In the genomic region with DNA sequence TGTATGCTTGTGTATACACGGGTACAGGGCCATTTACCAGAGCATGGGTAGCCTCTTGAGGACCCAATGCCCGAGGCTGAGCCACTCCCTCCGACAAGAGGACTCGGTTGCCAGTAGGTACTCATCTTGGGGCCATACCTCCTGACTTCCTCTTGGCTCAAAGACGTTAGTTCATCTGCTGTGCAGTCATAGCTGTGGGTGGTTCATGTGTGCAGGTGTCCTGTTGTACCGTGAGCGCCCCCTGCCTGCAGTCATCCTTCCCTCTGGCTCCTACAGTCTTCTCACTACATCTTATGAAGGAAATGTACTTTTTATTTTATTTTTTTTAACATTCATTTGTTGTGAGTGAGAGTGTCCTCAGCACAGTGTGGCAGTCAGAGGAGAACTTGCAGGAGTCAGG, we compare ENCODE assay signal across 9 mouse cellular contexts. TPM values are rescaled to one million over a fixed set of nuclear protein-coding genes. Genes with fewer than 3 reads are reported as not detected.
DNase-seq lines count a peak whose midpoint lies in the region; ATAC-seq and TF ChIP-seq lines count a peak whose summit lies in the region.
"Had no signal": no experiment of that assay in that cellular context is flagged by ENCODE, and none has a peak within 500 bp of the region (broad histone marks: within the 10 kb centered on the region; RNA-seq: fewer than 3 reads in every experiment).

No protein-coding gene starts in this region.

- WGBS in heart, embryonic 11.5 days (ENCODE audit: insufficient replicate concordance), result 46% methylated on average over 7 of the region's 7 CpGs
- WGBS in liver, embryonic 16.5 days (ENCODE audit: insufficient replicate concordance), result 29% methylated on average over 7 of the region's 7 CpGs
- 15% methylated on average over 7 of the region's 7 CpGs for WGBS in spleen, adult 2 months

- TF ChIP-seq CTCF in spleen, adult 2 months (IDR thresholded peaks at IDR 0.05; ENCODE audit: extremely low read depth, insufficient read depth, insufficient read length, insufficient replicate concordance), result peak; percentile 74; the same call in 1 of the 2 replicates

- H3K4me2 ChIP-seq in heart, embryonic 11.5 days, result no peak overlapping the region
- H3K4me2 ChIP-seq in liver, embryonic 16.5 days (ENCODE audit: low read depth, low read length), result no peak overlapping the region
- H3K4me2 ChIP-seq: liver, embryonic 15.5 days had no signal

- H3K9me3 ChIP-seq in heart, embryonic 11.5 days (replicated peaks; ENCODE audit: control insufficient read depth, low read length), result no peaks in the 10 kb centered on the region
- H3K9me3 ChIP-seq in liver, embryonic 16.5 days (replicated peaks; ENCODE audit: control insufficient read depth, low read length), result no peaks in the 10 kb centered on the region
- H3K9me3 ChIP-seq: liver, embryonic 15.5 days had no signal

- peak; percentile 37 to 60 for DNase-seq in heart, postnatal 10 days
- peak; percentile 87 for DNase-seq in A20 (ENCODE audit: low read depth, low spot score)
- peak; percentile 12 for DNase-seq in adrenal gland, adult 8-10 months
- peak; percentile 63 for DNase-seq in embryo, embryonic 11 days
- peak; percentile 7 to 41 for DNase-seq in heart, postnatal 36 days
- DNase-seq in spleen, adult 2 months (ENCODE audit: low read depth in 1 of 2, low spot score in 2 of 2), result peak; percentile 64 to 68

- no peaks in the 10 kb centered on the region for H3K36me3 ChIP-seq in heart, embryonic 11.5 days (ENCODE audit: control insufficient read depth, insufficient read depth, low read length)
- no peaks in the 10 kb centered on the region for H3K36me3 ChIP-seq in liver, embryonic 16.5 days (ENCODE audit: control insufficient read depth, insufficient read depth)
- H3K36me3 ChIP-seq in spleen, adult 2 months (ENCODE audit: control insufficient read depth, insufficient read depth, low read length), result no peaks in the 10 kb centered on the region; the same call in 1 of the 2 replicates
- H3K36me3 ChIP-seq: liver, embryonic 15.5 days had no signal

- H3K27ac ChIP-seq in heart, embryonic 11.5 days (ENCODE audit: low read depth, low read length), result no peak overlapping the region
- H3K27ac ChIP-seq in liver, embryonic 16.5 days (ENCODE audit: low read length), result no peak overlapping the region
- no peak overlapping the region for H3K27ac ChIP-seq in spleen, adult 2 months (ENCODE audit: insufficient read depth, low read length)
- H3K27ac ChIP-seq: liver, embryonic 15.5 days had no signal

- no peaks in the 10 kb centered on the region for H3K4me1 ChIP-seq in heart, embryonic 11.5 days (ENCODE audit: control insufficient read depth, insufficient read depth, low read length)
- H3K4me1 ChIP-seq in liver, embryonic 16.5 days (ENCODE audit: control insufficient read depth, low read depth, low read length), result no peaks in the 10 kb centered on the region
- H3K4me1 ChIP-seq in spleen, adult 2 months (ENCODE audit: control insufficient read depth, insufficient read depth, insufficient read length), result peaks cover 2% of the 10 kb centered on the region; the same call in 1 of the 2 replicates

- ATAC-seq in heart, embryonic 11.5 days (replicated peaks; ENCODE audit: insufficient number of reproducible peaks, low FRiP score, low TSS enrichment), result no peak
- ATAC-seq in liver, embryonic 16.5 days (ENCODE audit: low read depth), result peak; percentile 39; the same call in 1 of the 2 replicates

- H3K9ac ChIP-seq in heart, embryonic 11.5 days (ENCODE audit: low read depth, low read length), result no peak overlapping the region
- H3K9ac ChIP-seq in liver, embryonic 16.5 days (ENCODE audit: low read depth, low read length), result no peak overlapping the region
- H3K9ac ChIP-seq: liver, embryonic 15.5 days had no signal

- TF ChIP-seq POLR2A in spleen, adult 2 months (IDR thresholded peaks at IDR 0.05; ENCODE audit: low read depth, low read length), result no peak

- H3K4me3 ChIP-seq in heart, embryonic 11.5 days (ENCODE audit: low read depth, low read length), result no peak overlapping the region
- no peak overlapping the region for H3K4me3 ChIP-seq in liver, embryonic 16.5 days (ENCODE audit: low read depth, low read length)
- H3K4me3 ChIP-seq in spleen, adult 2 months (ENCODE audit: extremely low read depth, insufficient read depth, insufficient read length), result no peak overlapping the region
- H3K4me3 ChIP-seq: liver, embryonic 15.5 days had no signal

- intact Hi-C loops in heart, postnatal 10 days (cut with DNase I), result loop anchor here (2.0 to 5.0 kb wide), 2 partner anchors 167 to 651 kb away; no protein-coding TSS in a partner anchor
- intact Hi-C loops in heart, postnatal 36 days (cut with DNase I), result loop anchor here (5.0 kb wide), 1 partner anchor 651 kb away; no protein-coding TSS in a partner anchor

- no peaks in the 10 kb centered on the region for H3K27me3 ChIP-seq in heart, embryonic 11.5 days (ENCODE audit: control insufficient read depth, insufficient read depth, low read length)
- no peaks in the 10 kb centered on the region for H3K27me3 ChIP-seq in liver, embryonic 16.5 days (ENCODE audit: control insufficient read depth, insufficient read depth, low read depth, low read length)
- H3K27me3 ChIP-seq in spleen, adult 2 months (ENCODE audit: control insufficient read depth, insufficient read depth, low read length), result no peaks in the 10 kb centered on the region
- H3K27me3 ChIP-seq: liver, embryonic 15.5 days had no signal

RNA-seq across cellular contexts. Expression of a gene that starts 6.2 kb away (rescaled TPM):
- total RNA-seq in heart, postnatal 10 days (2021), result not detected
- polyA plus RNA-seq in heart, embryonic 11.5 days (2014; fragmentation: Nextera tagmentation; extraction: Ambion mirVana), result 0.23 and 0.40 TPM in 2 replicates
- under 1 TPM in 2 of 4 experiments, not detected in 2; 0.12 to 0.19 TPM for total RNA-seq in adrenal gland, adult 8-10 months (2022)
- total RNA-seq in heart, postnatal 36 days (2021), result under 1 TPM in 1 of 2 experiments, not detected in 1; 0.17 TPM
- polyA plus RNA-seq in liver, embryonic 16.5 days (2015; fragmentation: Nextera tagmentation; extraction: Ambion mirVana), result 0.04 TPM in 1 of 2 replicates, not detected in the other
- polyA plus RNA-seq in spleen, adult 2 months (2012; rRNA removed), result 0.06 and 0.07 TPM in 2 replicates

RNA-seq across cellular contexts. Expression of a gene that starts 20.9 kb away (rescaled TPM):
- total RNA-seq in heart, postnatal 10 days (2021), result under 1 TPM in 1 of 2 experiments, not detected in 1; 0.12 TPM
- polyA plus RNA-seq in heart, embryonic 11.5 days (2014; fragmentation: Nextera tagmentation; extraction: Ambion mirVana), result 0.06 TPM in 1 of 2 replicates, not detected in the other
- total RNA-seq in adrenal gland, adult 8-10 months (2022), result under 1 TPM in 2 of 4 experiments, not detected in 2; 0.14 to 0.30 TPM
- not detected for total RNA-seq in heart, postnatal 36 days (2021)
- 0.11 TPM in 1 of 2 replicates, not detected in the other for polyA plus RNA-seq in liver, embryonic 16.5 days (2015; fragmentation: Nextera tagmentation; extraction: Ambion mirVana)
- polyA plus RNA-seq in spleen, adult 2 months (2012; rRNA removed), result 0.01 TPM in 1 of 2 replicates, not detected in the other
- polyA plus RNA-seq: liver, embryonic 15.5 days had no signal

Comparison
In these comparisons a context has a peak if more than half of its experiments do, and no peak if none do; other contexts are left out.
1. DNase-seq: peak in every context shown above with its lines; median percentile 87 in A20; 66 in spleen, adult 2 months; 63 in embryo, embryonic 11 days; 48 in heart, postnatal 10 days; 24 in heart, postnatal 36 days; 12 in adrenal gland, adult 8-10 months.